Mouse (Mus musculus) megakaryocyte progenitor cell, adult 5-6 weeks (primary cell): ENCODE data around the gene Pitpnm2. TPM values are rescaled to one million over a fixed set of nuclear protein-coding genes. Genes with fewer than 3 reads are reported as not detected.
A peak's percentile ranks its signal among the peaks of the same experiment; 100 is the strongest.
"Not testable (repeated sequence)": the region's sequence is repeated elsewhere in the genome, so short reads cannot be mapped to it uniquely, and the experiment has no call there.

Experiments used
- ATAC-seq: replicated peaks from 2 replicates; pipeline ENCODE4 v1.8.0; 2016; ENCODE audit warnings: mild to moderate bottlenecking, moderate TSS enrichment, inconsistent platforms; ENCODE audit not compliant: poor library complexity
- total RNA-seq, 2 experiments: library from RNA; stranded (forward) in 1 of 2; stranded (reverse) in 1 of 2; fragments of 157-497, 149-512 nt in 1 of 2; fragments of 200-1000 nt in 1 of 2; gene quantifications; 2 replicates each; pipeline versions ENCODE4 v1.2.3 to v1.2.4; 2015 to 2017

Gene Pitpnm2
- total RNA-seq, 2 experiments from 2014 or later = 2.5 to 7.5 TPM

- ATAC-seq = no peak
Observed at GRCm38 (mm10) chr5:124221736-124222040, 27.9 kb downstream of the Pitpnm2 start.

- ATAC-seq = no peak
Observed at GRCm38 (mm10) chr5:124221037-124221735, 28.4 kb downstream of the Pitpnm2 start.

DNA sequence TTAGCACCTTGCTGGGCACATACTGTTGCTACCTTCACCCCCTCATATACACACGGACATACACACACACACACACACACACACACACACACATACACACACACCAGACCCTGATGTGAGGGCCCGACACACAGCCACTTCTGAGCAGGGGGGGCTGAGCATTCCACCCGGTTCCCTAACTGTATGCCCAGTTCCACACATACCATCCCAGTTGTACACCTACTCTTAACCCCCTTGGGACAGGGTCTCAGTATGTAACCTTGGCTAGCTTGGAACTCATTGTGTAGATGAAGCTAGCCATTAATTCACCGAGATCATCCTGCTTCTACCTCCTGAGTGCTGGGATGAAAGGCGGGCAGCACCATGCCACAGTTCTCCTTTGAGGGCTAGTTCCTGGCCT lies 29.0 kb downstream of the Pitpnm2 start:
- ATAC-seq = no peak

DNA sequence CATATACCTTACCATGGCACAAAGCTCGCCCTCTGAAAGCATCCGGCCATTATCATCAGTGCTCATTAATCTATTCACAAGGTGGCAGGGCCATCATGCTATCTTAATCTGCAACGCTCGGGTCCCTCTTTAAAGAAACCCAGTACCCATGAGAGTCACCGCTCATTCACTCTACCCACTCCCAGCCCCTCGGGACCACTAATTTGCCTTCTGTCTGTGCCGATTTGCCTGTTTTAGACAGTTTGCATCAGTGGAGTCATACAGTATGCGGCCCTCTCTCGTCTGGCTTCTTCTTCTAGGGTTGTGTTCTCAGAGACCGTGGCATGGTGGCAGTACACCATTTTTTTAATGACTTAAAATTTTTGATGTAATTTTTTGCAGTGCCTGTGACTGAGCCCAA lies 30.1 kb downstream of the Pitpnm2 start:
- ATAC-seq = no peak

DNA sequence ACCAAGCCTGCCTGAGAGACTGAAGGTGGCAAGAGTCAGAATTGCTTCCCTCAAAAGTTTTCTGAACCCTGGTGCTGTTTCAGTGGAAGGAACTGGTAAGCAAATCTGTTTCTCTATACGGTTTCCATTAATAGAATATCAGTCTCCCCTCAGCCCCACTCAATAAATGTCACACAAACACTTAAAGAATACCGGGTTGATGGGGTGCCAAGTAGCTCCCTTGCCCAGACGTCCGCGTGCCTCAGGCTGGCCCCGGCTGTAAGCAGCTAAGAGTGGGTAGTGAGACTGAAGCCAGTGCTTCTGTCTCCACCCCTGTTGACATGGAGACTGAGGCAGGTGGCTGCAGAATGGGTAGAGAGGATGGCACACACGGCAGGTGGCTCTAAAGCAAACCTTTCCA lies 30.6 kb downstream of the Pitpnm2 start:
- ATAC-seq = no peak

DNA sequence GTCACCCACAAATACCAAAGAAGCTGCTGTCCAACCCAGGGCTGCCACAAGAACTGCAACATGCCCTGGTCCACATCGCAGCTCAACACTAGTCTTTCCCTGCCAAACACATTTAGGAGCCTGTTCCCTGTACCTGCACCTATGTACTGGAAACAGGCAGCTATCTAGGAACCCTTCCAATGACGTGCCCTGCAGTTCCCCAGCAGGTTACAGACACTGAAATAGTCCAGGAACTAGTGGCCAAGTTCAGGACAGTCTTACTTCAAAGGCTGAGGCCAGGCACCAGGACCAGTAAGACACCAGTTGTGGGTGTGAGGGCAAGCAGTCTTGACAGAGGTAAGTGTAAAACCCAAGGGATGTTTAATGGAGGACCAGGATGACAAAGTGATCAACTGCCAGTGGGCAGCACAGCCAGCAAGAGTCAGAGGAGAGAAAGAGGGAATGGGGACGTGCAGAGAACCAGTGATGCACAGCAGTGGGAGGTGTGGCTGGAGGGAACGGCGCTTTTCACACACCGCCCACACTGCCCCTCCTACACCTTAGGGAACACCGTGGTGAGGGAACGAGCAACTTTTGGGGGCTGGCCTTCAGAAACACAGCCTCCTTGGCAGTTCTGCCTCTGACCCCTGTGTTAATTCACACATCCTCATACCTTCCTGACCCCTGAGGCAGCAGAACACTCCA lies 31.9 kb downstream of the Pitpnm2 start:
- no peak for ATAC-seq

DNA sequence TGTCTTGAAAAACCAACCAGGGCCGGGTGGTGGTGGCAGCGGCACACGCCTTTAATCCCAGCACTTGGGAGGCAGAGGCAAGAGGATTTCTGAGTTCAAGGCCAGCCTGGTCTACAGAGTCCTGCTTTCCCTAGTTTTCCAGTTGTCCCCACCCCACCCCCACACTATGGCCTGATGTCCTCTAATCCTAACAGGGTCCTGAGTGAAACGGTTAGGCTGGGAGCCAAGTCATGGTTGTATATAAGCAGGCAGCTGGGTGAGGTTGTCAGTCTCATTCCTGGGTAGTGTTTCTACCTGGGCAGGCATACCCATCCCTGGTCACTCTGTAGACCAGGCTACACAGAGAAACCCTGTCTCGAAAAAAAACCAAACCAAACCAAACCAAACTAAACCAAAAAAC lies 32.5 kb downstream of the Pitpnm2 start:
- not testable (repeated sequence) for ATAC-seq

GRCm38 (mm10) chr5:124216403-124216802 lies 33.2 kb downstream of the Pitpnm2 start:
- ATAC-seq = no peak

GRCm38 (mm10) chr5:124215647-124216046 lies 33.9 kb downstream of the Pitpnm2 start:
- ATAC-seq = no peak

DNA sequence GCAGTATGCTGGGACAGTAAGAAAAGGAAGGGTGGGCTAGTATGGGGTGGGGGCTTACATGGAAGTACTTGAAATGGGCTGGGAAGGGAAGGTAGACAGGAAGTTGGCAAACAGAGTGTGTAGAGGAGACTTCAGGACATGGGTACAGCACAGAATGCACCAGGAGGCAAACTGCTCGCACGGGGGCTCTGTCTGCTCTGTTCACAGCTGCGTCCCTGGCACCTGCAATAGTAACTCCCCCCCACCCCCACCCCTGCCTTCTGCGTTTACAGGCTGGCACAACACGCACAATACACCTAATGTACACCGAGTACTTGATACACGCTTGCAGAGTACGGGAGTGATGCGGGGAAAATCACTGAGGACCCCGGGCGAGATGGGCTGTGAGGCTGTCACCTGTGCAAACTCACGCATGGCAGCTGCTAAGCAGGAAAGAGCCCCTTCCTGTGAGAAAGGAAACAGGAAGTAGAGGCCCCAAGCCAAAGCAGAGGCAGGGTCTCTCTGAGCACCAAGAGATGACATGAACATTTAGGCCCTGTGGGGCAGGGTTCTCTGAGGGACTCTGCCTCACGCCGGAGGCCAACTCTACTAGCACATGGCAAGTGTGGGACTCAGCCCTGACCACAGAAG lies 34.9 kb downstream of the Pitpnm2 start:
- ATAC-seq = peak; percentile 15; the same call in 1 of the 2 replicates

DNA sequence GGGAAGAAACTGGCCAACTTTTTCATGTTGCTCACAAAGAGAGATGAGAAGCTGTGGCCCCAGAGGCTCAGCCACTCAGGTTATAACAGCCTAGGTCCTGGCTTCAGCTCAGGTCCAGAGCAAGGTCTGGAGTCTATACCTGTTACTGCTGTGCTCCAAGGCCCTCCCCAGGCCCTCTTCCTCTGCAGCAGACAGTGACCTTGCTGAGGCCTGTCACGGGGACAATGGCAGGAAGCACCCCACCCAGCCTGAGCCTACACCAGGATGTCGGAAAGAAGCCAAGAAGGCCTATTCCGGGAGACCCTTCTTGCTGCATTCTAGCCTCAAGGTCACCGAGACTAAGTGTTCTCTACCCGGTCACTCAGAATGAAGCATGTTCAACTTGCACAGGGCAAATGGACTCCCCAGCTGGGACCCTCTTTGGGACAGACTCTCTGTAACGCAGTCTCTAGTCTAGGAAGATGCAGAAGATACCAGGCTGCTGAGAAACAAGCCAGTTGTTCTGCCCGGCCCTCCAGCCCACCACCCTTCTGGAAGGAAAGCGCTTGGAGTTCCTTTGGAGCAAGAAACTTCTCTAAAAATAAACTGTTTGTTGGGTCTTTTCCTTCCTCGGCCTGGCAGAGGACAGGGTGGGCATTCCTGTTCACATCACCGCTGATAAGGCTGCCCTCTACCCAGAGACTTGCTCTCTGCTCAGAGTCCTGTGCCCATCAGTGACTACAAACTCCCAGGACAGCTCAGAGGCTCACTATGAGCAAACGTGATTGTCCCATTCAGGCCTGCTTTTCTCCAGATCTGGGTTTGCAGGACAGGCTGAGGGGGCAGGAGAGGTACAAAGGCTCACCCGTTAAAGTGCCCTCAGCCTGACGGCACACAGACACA lies 35.7 kb downstream of the Pitpnm2 start:
- ATAC-seq = no peak

GRCm38 (mm10) chr5:124211669-124212068 lies 37.9 kb downstream of the Pitpnm2 start:
- ATAC-seq = no peak

- ATAC-seq = no peak
Observed at GRCm38 (mm10) chr5:124211234-124211633, 38.3 kb downstream of the Pitpnm2 start.

DNA sequence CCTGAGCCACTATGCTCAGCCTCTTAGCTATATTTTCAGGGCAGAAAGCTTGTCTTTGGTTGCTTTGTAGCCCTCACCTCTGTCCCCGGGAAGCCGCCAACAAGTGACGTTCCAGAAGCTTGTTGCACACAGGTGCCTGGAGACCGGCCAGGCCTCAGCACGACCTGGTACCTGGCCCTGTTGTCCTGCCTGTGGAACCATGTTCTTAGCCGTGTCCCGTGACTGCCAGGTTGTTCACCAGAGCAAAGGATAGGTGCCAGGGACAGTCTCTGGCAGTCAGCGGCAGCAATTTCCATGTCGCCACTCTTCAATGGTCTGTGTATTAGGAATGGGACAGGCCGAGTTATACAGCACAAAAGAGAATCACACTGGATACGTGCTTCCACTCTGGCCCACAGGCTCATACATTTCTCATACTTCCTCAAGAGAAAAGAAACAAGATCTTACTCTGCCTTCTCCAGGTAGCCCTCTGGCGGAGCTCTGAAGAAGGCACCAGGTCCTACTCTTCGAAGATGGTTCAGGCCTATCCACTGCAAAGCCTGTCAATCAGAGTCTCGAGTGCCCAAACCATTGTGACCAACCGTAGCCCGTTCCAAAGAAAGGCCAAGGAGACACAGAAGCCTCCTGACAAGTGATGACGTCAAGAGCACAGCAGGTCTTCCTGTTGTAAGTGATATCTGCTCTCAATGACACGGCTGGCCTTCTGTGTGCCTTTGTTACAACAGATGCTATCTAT lies 39.1 kb downstream of the Pitpnm2 start:
- 0 out of 2 replicates have a peak, but pooled peaks have one; percentile 10 for ATAC-seq

DNA sequence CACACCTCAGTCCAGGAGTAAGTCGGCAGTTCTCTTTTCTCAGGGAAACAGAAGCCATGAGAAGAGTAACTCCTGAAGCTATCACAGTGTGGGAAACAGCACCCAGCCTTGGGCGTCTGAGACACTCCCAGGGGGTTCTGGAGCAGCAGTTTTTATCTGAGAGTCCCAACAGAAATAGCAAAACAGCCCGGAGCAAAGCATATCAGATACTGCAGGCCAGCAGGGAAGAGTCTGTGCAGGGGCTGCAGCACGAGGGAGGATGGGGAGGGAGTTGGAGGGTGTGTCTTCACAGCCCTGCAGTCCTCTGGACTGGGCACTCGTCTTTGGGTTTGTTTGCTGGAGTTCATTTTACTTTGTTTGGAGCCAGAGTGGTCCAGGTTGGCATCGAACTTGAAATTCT lies 39.7 kb downstream of the Pitpnm2 start:
- peak; percentile 83 for ATAC-seq

- no peak for ATAC-seq
Observed at GRCm38 (mm10) chr5:124208030-124208429, 41.5 kb downstream of the Pitpnm2 start.

DNA sequence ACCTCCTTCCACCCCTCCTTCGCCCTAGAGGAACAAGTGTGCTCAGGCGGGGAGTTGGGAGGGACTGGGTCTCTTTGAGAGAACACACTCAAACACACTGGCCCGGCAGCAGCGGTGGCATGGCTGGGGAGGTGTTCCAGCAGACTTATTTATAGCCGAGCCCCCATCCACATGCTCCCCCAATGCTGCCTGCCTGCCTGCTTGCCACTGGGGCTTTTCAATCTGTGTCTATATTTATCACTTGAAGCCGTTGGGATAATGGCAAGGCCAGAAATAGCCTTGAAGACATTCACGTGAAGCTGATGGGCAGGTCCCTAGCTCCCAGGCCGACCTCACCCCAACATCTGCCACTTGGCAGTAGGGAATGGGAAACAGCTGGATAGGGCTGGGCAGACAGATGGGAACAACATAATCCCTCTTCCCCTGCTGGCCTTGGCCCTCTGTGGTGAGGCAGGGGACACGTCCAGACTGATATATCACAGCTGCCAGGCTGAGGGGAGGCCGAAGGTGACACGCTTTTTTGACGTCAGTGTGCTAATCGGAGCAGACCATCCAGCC lies 43.0 kb downstream of the Pitpnm2 start:
- ATAC-seq = no peak

DNA sequence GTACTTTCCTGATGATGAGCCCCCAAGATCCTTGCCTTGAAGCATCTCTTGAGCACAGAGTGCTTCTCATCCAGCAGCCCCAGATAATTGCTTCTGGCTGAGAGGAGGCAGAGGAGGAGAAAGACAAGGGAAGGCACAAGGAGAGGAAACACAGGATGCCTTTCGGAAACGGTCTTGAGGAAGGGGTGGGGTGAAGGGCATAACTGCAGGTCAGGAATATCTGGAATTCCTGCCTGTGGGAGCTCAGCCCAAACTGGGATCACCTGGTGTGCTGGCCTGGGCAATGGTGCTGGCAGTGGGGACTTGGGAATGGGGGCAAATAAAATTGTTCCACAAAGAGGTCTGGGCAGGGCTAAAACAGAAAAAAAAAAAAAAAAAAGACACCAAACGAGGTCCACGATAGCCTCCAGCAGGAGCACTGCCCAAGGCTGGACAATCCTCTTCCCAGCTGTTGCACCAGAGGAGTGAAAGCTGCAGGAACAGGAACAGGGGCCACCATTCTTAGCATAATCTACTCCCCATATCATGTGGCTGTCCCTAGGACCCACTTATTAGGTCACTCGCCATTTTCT lies 43.7 kb downstream of the Pitpnm2 start:
- no peak for ATAC-seq

- ATAC-seq = no peak
Observed at GRCm38 (mm10) chr5:124205211-124205610, 44.3 kb downstream of the Pitpnm2 start.
